23 mouse cellular contexts compared by ENCODE assay signal in genomic region chr10:110571179-110571578, GRCm38 (mm10).
A peak's percentile ranks its signal among the peaks of the same experiment; 100 is the strongest.
DNase-seq lines count a peak whose midpoint lies in the region; ATAC-seq lines count a peak whose summit lies in the region.
"Had no signal": no experiment of that assay in that cellular context is flagged by ENCODE, and none has a peak within 500 bp of the region (broad histone marks: within the 10 kb centered on the region; RNA-seq: fewer than 3 reads in every experiment).

No protein-coding gene starts in this region.

- intact Hi-C loops in heart, postnatal 10 days (cut with DNase I) = no loop called here

- 0 out of 2 replicates have a peak overlapping the region, but pooled peaks have one; percentile 2 for H3K27ac ChIP-seq in heart, embryonic 15.5 days
- H3K27ac ChIP-seq: embryonic facial prominence, embryonic 12.5 days; forebrain, embryonic 12.5 days; hindbrain, embryonic 15.5 days; kidney, postnatal 0 days; limb, embryonic 10.5 days had no signal

- WGBS in heart, embryonic 15.5 days = 54% methylated on average over 4 of the region's 4 CpGs

- H3K36me3 ChIP-seq in heart, embryonic 15.5 days = no peaks in the 10 kb centered on the region
- H3K36me3 ChIP-seq: embryonic facial prominence, embryonic 12.5 days; forebrain, embryonic 12.5 days; hindbrain, embryonic 15.5 days; limb, embryonic 10.5 days had no signal

- no peak; the same call in 1 of the 2 replicates for ATAC-seq in heart, embryonic 15.5 days (replicated peaks; ENCODE audit: insufficient number of reproducible peaks, insufficient read depth, low FRiP score, low read depth)

- H3K4me1 ChIP-seq in heart, embryonic 15.5 days (replicated peaks) = no peaks in the 10 kb centered on the region; the same call in none of the 2 replicates
- H3K4me1 ChIP-seq: embryonic facial prominence, embryonic 12.5 days; hindbrain, embryonic 15.5 days; limb, embryonic 10.5 days had no signal

- H3K9ac ChIP-seq in heart, embryonic 15.5 days = no peak overlapping the region
- H3K9ac ChIP-seq: embryonic facial prominence, embryonic 12.5 days; forebrain, embryonic 12.5 days; hindbrain, embryonic 15.5 days had no signal

- no peaks in the 10 kb centered on the region for H3K27me3 ChIP-seq in heart, embryonic 15.5 days
- H3K27me3 ChIP-seq: embryonic facial prominence, embryonic 12.5 days; forebrain, embryonic 12.5 days; hindbrain, embryonic 15.5 days had no signal

- H3K9me3 ChIP-seq in heart, embryonic 15.5 days (replicated peaks) = no peaks in the 10 kb centered on the region
- H3K9me3 ChIP-seq: embryonic facial prominence, embryonic 12.5 days; forebrain, embryonic 12.5 days; hindbrain, embryonic 15.5 days; limb, embryonic 10.5 days had no signal

- DNase-seq in heart, postnatal 10 days = no peak
- DNase-seq in layer of hippocampus, adult 9-11 months = peak; percentile 31
- DNase-seq in layer of hippocampus, postnatal 25 days (ENCODE audit: extremely low spot score in 1 of 2, low spot score in 1 of 2) = no peak
- DNase-seq in right cerebral cortex, adult 2 months (ENCODE audit: low spot score in 2 of 2) = peak; percentile 20 to 40
- no peak for DNase-seq in right cerebral cortex, postnatal 4 days
- peak; percentile 51 for DNase-seq in telencephalon, adult 2 months (ENCODE audit: low read depth, low spot score)
- DNase-seq in gastrocnemius, postnatal 10 days = no peak
- DNase-seq: adrenal gland, adult 8-10 months; cerebellum, adult 18-20 months; cerebellum, postnatal 25 days; gastrocnemius, postnatal 14 days; heart, adult 11 months; kidney, adult 2 months; liver; lung, postnatal 14 days; thymus, postnatal 25 days had no signal

- H3K4me2 ChIP-seq in heart, embryonic 15.5 days = no peak overlapping the region
- H3K4me2 ChIP-seq: embryonic facial prominence, embryonic 12.5 days; forebrain, embryonic 12.5 days; hindbrain, embryonic 15.5 days; midbrain, embryonic 11.5 days had no signal

- H3K4me3 ChIP-seq in heart, embryonic 15.5 days = no peak overlapping the region
- H3K4me3 ChIP-seq: embryonic facial prominence, embryonic 12.5 days; forebrain, embryonic 12.5 days; hindbrain, embryonic 15.5 days; limb, embryonic 10.5 days had no signal

Comparison
In these comparisons a context has a peak if more than half of its experiments do, and no peak if none do; other contexts are left out.
1. DNase-seq: peak in layer of hippocampus, adult 9-11 months (single experiment), right cerebral cortex, adult 2 months (2 of 2) and telencephalon, adult 2 months (single experiment); none in heart, postnatal 10 days (0 of 2), layer of hippocampus, postnatal 25 days (0 of 2), right cerebral cortex, postnatal 4 days (single experiment) and gastrocnemius, postnatal 10 days (single experiment).